27 mouse cellular contexts compared by ENCODE assay signal in the genomic region with DNA sequence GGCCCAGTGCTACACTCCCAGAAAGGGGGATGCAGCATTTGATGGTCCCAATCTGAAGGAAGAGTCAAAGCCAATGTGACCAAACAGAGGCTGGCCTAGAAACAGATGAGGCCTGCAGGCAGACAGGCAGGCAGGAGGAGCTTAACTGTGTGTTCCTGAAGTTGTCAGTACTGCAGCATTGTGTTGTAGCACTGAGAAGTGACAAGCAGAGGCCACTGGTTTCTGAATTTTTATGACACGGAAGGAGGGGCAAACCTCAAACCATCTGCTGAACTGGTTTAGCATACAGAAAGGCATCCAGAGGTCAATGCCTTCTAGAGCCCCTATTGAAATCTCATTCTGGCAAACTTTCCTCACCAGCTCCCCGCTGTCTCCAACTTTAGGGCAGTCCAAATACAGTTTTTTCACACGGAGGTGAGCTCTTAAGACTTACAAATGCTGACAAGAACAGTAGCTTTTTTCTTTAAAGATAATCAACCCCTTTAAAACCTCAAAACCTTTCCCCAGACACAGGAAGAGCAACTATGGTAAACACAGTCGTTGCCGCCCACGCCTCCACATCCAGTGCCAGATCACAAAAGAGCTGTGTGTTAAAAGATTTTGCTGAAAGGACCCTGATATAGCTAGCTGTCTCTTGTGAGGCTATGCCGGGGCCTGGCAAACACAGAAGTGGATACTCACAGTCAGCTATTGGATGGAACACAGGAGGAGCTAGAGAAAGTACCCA. TPM values are rescaled to one million over a fixed set of nuclear protein-coding genes. Genes with fewer than 3 reads are reported as not detected.
DNase-seq lines count a peak whose midpoint lies in the region; ATAC-seq lines count a peak whose summit lies in the region.
"Had no signal": no experiment of that assay in that cellular context is flagged by ENCODE, and none has a peak within 500 bp of the region (broad histone marks: within the 10 kb centered on the region; RNA-seq: fewer than 3 reads in every experiment).

No protein-coding gene starts in this region.

- no peak overlapping the region for H3K4me2 ChIP-seq in heart, embryonic 15.5 days
- no peak overlapping the region for H3K4me2 ChIP-seq in heart, embryonic 11.5 days
- H3K4me2 ChIP-seq: embryonic facial prominence, embryonic 15.5 days; hindbrain, embryonic 12.5 days; limb, embryonic 12.5 days; liver, embryonic 12.5 days; midbrain, embryonic 13.5 days; neural tube, embryonic 15.5 days had no signal

- no peaks in the 10 kb centered on the region for H3K36me3 ChIP-seq in heart, embryonic 15.5 days
- H3K36me3 ChIP-seq in heart, embryonic 11.5 days (ENCODE audit: control insufficient read depth, insufficient read depth, low read length): no peaks in the 10 kb centered on the region
- H3K36me3 ChIP-seq: embryonic facial prominence, embryonic 15.5 days; hindbrain, embryonic 12.5 days; limb, embryonic 12.5 days; liver, embryonic 12.5 days; midbrain, embryonic 13.5 days; neural tube, embryonic 15.5 days had no signal

- WGBS in heart, embryonic 15.5 days: 49% methylated on average over 7 of the region's 7 CpGs
- whole genome bisulfite sequencing in heart, embryonic 11.5 days (ENCODE audit: insufficient replicate concordance): 64% methylated on average over 7 of the region's 7 CpGs

- no peaks in the 10 kb centered on the region for H3K9me3 ChIP-seq in heart, embryonic 15.5 days (replicated peaks)
- no peaks in the 10 kb centered on the region for H3K9me3 ChIP-seq in heart, embryonic 11.5 days (replicated peaks; ENCODE audit: control insufficient read depth, low read length)
- H3K9me3 ChIP-seq: embryonic facial prominence, embryonic 15.5 days; hindbrain, embryonic 12.5 days; limb, embryonic 12.5 days; liver, embryonic 12.5 days; midbrain, embryonic 13.5 days; neural tube, embryonic 15.5 days had no signal

- no peaks in the 10 kb centered on the region for H3K27me3 ChIP-seq in heart, embryonic 15.5 days
- no peaks in the 10 kb centered on the region for H3K27me3 ChIP-seq in heart, embryonic 11.5 days (ENCODE audit: control insufficient read depth, insufficient read depth, low read length)
- H3K27me3 ChIP-seq: embryonic facial prominence, embryonic 15.5 days; hindbrain, embryonic 12.5 days; limb, embryonic 12.5 days; liver, embryonic 12.5 days; midbrain, embryonic 13.5 days; neural tube, embryonic 15.5 days had no signal

- H3K27ac ChIP-seq in heart, embryonic 15.5 days: no peak overlapping the region
- no peak overlapping the region for H3K27ac ChIP-seq in heart, embryonic 11.5 days (ENCODE audit: low read depth, low read length)
- H3K27ac ChIP-seq: embryonic facial prominence, embryonic 15.5 days; hindbrain, embryonic 12.5 days; limb, embryonic 12.5 days; liver, embryonic 12.5 days; midbrain, embryonic 13.5 days; neural tube, embryonic 15.5 days had no signal

- peak; percentile 68 for DNase-seq in CD4-positive, CD25-positive, alpha-beta regulatory T cell, adult 2 months (ENCODE audit: low read depth, low spot score)
- DNase-seq in thymus, postnatal 14 days: peak; percentile 52
- no peak for DNase-seq in embryo, embryonic 9.5 days (ENCODE audit: extremely low spot score)
- DNase-seq in gastrocnemius, postnatal 10 days: no peak
- DNase-seq: adrenal gland, postnatal 25 days; cerebellum, adult 11 months; cerebellum, postnatal 14 days; embryo, embryonic 11 days; forebrain, postnatal 0 days; heart, adult 11 months; kidney, adult 8-10 months; kidney, postnatal 25 days; spleen, adult 18-20 months had no signal

- H3K4me3 ChIP-seq in heart, embryonic 15.5 days: no peak overlapping the region
- no peak overlapping the region for H3K4me3 ChIP-seq in heart, embryonic 11.5 days (ENCODE audit: low read depth, low read length)
- H3K4me3 ChIP-seq: embryonic facial prominence, embryonic 15.5 days; hindbrain, embryonic 12.5 days; limb, embryonic 12.5 days; liver, embryonic 12.5 days; midbrain, embryonic 13.5 days; neural tube, embryonic 15.5 days had no signal

- no peaks in the 10 kb centered on the region for H3K4me1 ChIP-seq in heart, embryonic 15.5 days (replicated peaks)
- H3K4me1 ChIP-seq in heart, embryonic 11.5 days (ENCODE audit: control insufficient read depth, insufficient read depth, low read length): no peaks in the 10 kb centered on the region
- H3K4me1 ChIP-seq: embryonic facial prominence, embryonic 15.5 days; hindbrain, embryonic 12.5 days; limb, embryonic 12.5 days; liver, embryonic 12.5 days; midbrain, embryonic 13.5 days; neural tube, embryonic 15.5 days had no signal

- 0 out of 2 replicates have a peak, but pooled peaks have one; percentile 27 for ATAC-seq in heart, embryonic 15.5 days (replicated peaks; ENCODE audit: insufficient number of reproducible peaks, insufficient read depth, low FRiP score, low read depth)
- ATAC-seq in heart, embryonic 11.5 days (replicated peaks; ENCODE audit: insufficient number of reproducible peaks, low FRiP score, low TSS enrichment): no peak
- ATAC-seq in activated CD4-positive, CD25-positive, alpha-beta regulatory T cell, adult 4 months: peak; percentile 86
- ATAC-seq in granulocyte monocyte progenitor cell, adult 5-6 weeks (replicated peaks; ENCODE audit: poor library complexity, severe bottlenecking): no peak
- ATAC-seq: forebrain, postnatal 0 days; liver, embryonic 12.5 days; midbrain, embryonic 13.5 days had no signal

- H3K9ac ChIP-seq in heart, embryonic 15.5 days: no peak overlapping the region
- no peak overlapping the region for H3K9ac ChIP-seq in heart, embryonic 11.5 days (ENCODE audit: low read depth, low read length)
- H3K9ac ChIP-seq: embryonic facial prominence, embryonic 15.5 days; forebrain, postnatal 0 days; hindbrain, embryonic 12.5 days; limb, embryonic 12.5 days; liver, embryonic 12.5 days; midbrain, embryonic 13.5 days; neural tube, embryonic 15.5 days had no signal

RNA-seq across cellular contexts. Expression of a gene that starts 41.5 kb away (rescaled TPM):
- not detected in 2 replicates for polyA plus RNA-seq in heart, embryonic 15.5 days (2015; fragmentation: Nextera tagmentation; extraction: Ambion mirVana)
- polyA plus RNA-seq in heart, embryonic 11.5 days (2014; fragmentation: Nextera tagmentation; extraction: Ambion mirVana): not detected in 2 replicates
- polyA plus RNA-seq in activated CD4-positive, CD25-positive, alpha-beta regulatory T cell, adult 4 months (2017; shearing (Covaris generic)): 10 to 100 TPM; 49.7 to 55.1 TPM
- not detected in 2 replicates for total RNA-seq in granulocyte monocyte progenitor cell, adult 5-6 weeks (2014; fragmentation: Nextera tagmentation)
- not detected in 2 replicates for total RNA-seq in granulocyte monocyte progenitor cell, adult 5-6 weeks (2017)
- total RNA-seq in gastrocnemius, postnatal 10 days (2021): not detected
- total RNA-seq: adrenal gland, postnatal 25 days; forebrain, postnatal 0 days had no signal
- polyA plus RNA-seq: embryonic facial prominence, embryonic 15.5 days; forebrain, postnatal 0 days; heart, embryonic 16.5 days; hindbrain, embryonic 12.5 days; intestine, embryonic 14.5 days; limb, embryonic 12.5 days; liver, embryonic 12.5 days; lung, embryonic 16.5 days; midbrain, embryonic 13.5 days; neural tube, embryonic 15.5 days; stomach, embryonic 14.5 days had no signal

Comparison
In these comparisons a context has a peak if more than half of its experiments do, and no peak if none do; other contexts are left out.
1. ATAC-seq: peak in heart, embryonic 15.5 days (single experiment) and activated CD4-positive, CD25-positive, alpha-beta regulatory T cell, adult 4 months (single experiment); none in heart, embryonic 11.5 days (single experiment) and granulocyte monocyte progenitor cell, adult 5-6 weeks (single experiment).
2. DNase-seq: peak in CD4-positive, CD25-positive, alpha-beta regulatory T cell, adult 2 months (single experiment) and thymus, postnatal 14 days (single experiment); none in embryo, embryonic 9.5 days (single experiment) and gastrocnemius, postnatal 10 days (single experiment).
3. RNA of a gene that starts 41.5 kb away (polyA plus RNA-seq): 49.7 to 55.1 TPM in activated CD4-positive, CD25-positive, alpha-beta regulatory T cell, adult 4 months; not detected in heart, embryonic 15.5 days and not detected in heart, embryonic 11.5 days; every median in the first group is over 10 times any median in the second.